Mouse (Mus musculus): Measurements from ENCODE around the gene Ube2n.

Gene Ube2n

GRCm38 (mm10) chr10:95514656-95515292 is at the start of gene Ube2n:
TSS of gene Ube2n (plus strand) at chr10:95515145.
- peak; percentile 99 to 100 for DNase-seq

GRCm38 (mm10) chr10:95465485-95465896 is 49.5 kb upstream of the Ube2n start:
- DNase-seq = no peak

GRCm38 (mm10) chr10:95468894-95469293 is 46.1 kb upstream of the Ube2n start:
- DNase-seq = no peak

GRCm38 (mm10) chr10:95471186-95471585 is 43.8 kb upstream of the Ube2n start:
- no peak for DNase-seq

- DNase-seq = no peak
Measured at GRCm38 (mm10) chr10:95471889-95472547, 42.9 kb upstream of the Ube2n start.

- peak; percentile 94 to 95 for DNase-seq
Measured at GRCm38 (mm10) chr10:95475923-95476322, 39.0 kb upstream of the Ube2n start.

GRCm38 (mm10) chr10:95477516-95477915 is 37.4 kb upstream of the Ube2n start:
- no peak for DNase-seq

- DNase-seq = peak; percentile 34 to 56
Measured at GRCm38 (mm10) chr10:95489653-95490052, 25.3 kb upstream of the Ube2n start.

- DNase-seq = no peak
Measured at GRCm38 (mm10) chr10:95494268-95494667, 20.7 kb upstream of the Ube2n start.

- no peak for DNase-seq
Measured at GRCm38 (mm10) chr10:95501033-95501432, 13.9 kb upstream of the Ube2n start.

- peak; percentile 92 to 96 for DNase-seq
Measured at GRCm38 (mm10) chr10:95501463-95502081, 13.4 kb upstream of the Ube2n start, which contains the start of gene Mrpl42. TSS of gene Mrpl42 (minus strand) at chr10:95501940.

- DNase-seq = no peak
Measured at GRCm38 (mm10) chr10:95503443-95504235, 11.3 kb upstream of the Ube2n start.

GRCm38 (mm10) chr10:95504341-95504740 is 10.6 kb upstream of the Ube2n start:
- DNase-seq = no peak

GRCm38 (mm10) chr10:95508126-95508525 is 6.8 kb upstream of the Ube2n start:
- no peak for DNase-seq

- DNase-seq = no peak
Measured at GRCm38 (mm10) chr10:95508793-95509192, 6.2 kb upstream of the Ube2n start.

GRCm38 (mm10) chr10:95509263-95509662 is 5.7 kb upstream of the Ube2n start:
- no peak for DNase-seq

GRCm38 (mm10) chr10:95512635-95513034 is 2.3 kb upstream of the Ube2n start:
- DNase-seq = no peak

- DNase-seq = peak in 1 of 2 experiments; percentile 11
Measured at GRCm38 (mm10) chr10:95513768-95514556, 983 bp upstream of the Ube2n start.

GRCm38 (mm10) chr10:95515293-95515931 is 467 bp downstream of the Ube2n start:
- DNase-seq = peak in 1 of 2 experiments; percentile 78

- no peak for DNase-seq
Measured at GRCm38 (mm10) chr10:95517656-95518055, 2.7 kb downstream of the Ube2n start.

GRCm38 (mm10) chr10:95525037-95525675 is 10.2 kb downstream of the Ube2n start:
- no peak for DNase-seq

Data from cerebellum, postnatal 10 days (tissue).